Mouse (Mus musculus) heart, postnatal 0 days (tissue): ENCODE results near the gene AI467606.

ENCODE experiments used
- CTCF ChIP-seq: IDR thresholded peaks from 2 replicates; pipeline ENCODE4 v1.5.1; 2016; ENCODE audit warnings: antibody characterized with exemption, control low read depth, low read depth
- EP300 ChIP-seq: IDR thresholded peaks from 2 replicates; pipeline ENCODE4 v1.6.1; 2016; ENCODE audit warnings: antibody characterized with exemption, low read depth

DNA sequence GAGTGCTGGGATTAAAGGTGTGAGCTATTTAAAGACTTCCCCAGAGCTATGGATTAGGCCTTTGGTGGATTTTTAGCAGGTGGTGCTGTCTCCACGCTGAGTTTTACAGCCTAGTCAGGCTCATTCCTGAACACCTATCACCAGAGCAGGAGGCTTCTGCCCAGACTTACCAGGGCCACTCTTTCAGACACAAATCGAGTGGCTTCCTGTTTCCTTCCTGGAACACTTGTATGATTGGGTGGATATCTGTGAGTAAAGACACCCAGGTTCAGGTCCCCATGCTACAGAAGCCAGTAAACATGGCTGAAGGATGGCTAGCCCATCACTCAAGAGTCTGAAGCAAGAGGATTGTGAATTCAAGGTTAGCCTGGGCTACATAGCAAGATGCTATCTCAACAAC, 8.2 kb upstream of the AI467606 start:
- TF ChIP-seq CTCF (no peak), EP300 (no peak)
